Mouse (Mus musculus) embryonic stem cell, embryonic (primary cell): ENCODE results near the gene Ccdc157.

Experiments used
- CTCF ChIA-PET, 4 experiments: fragments of 300-600 bp in 2 of 4; fragments of 350-600 bp in 2 of 4; sonication (Branson Sonifier 250); formaldehyde crosslinking; loops; one replicate each; lab custom pipeline; 2022; ENCODE audit warnings: inconsistent platforms in 2 of 4; lab: Charles Lee
- POLR2A ChIA-PET, 4 experiments: fragments of 300-600 bp in 2 of 4; fragments of 350-600 bp in 2 of 4; sonication (Branson Sonifier 250); formaldehyde crosslinking; loops; one replicate each; lab custom pipeline; 2022; ENCODE audit warnings: antibody characterized with exemption in 4 of 4, inconsistent platforms in 1 of 4; lab: Charles Lee

Ccdc157 gene

DNA sequence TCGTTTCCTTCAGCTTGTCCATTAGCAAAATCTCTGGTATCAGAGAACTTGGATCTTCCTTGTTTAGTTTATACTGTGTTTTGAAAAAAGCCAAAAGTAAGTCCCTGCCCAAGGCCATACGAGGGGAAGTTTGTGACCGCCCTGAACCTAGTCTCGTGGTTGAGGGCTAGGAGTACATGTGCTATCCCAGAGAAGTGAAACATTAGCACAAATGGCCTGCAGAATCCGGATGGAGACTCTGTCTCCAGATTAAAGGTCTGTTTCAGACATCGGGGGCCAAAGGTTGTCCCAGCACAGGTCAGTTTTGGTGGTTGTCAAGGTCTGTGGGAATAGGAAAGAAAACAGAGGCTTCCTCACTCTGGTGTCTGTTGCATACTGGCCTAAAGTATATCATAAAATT, 29.1 kb upstream of the Ccdc157 start:
- ChIA-PET CTCF (no interaction called here), POLR2A (interaction anchor here in 2 of 4 experiments (1.3 to 16.8 kb wide), 3 partner anchors 16 to 29 kb away, joined by 7 to 328 read pairs (median 39); partner anchors contain the start of genes Ccdc157 (in 1 of the 2) and Sf3a1 (in 1 of the 2))

DNA sequence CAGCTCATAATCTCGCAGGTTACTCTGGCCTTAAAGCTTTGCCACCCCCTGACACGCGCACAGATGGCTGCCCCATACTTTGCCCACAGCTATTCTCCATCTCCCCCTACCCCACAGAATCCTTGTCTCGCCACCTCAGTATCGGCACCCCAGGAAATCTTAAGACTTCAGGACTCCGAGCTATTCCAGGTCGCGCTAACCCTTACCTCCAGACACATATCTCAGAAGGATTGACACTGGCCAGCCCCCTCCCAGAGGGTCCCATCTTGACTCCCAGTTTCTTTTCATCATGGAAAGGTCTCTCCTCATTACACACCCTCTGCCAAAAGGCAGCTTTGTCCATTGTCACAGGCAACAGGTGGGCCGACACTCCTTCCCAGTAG, 27.2 kb upstream of the Ccdc157 start:
- ChIA-PET CTCF (interaction anchor here (0.6 to 2.4 kb wide), 8 partner anchors 32 to 107 kb away, joined by 3 to 19 read pairs (median 5); partner anchors contain the start of genes Rnf215 (in 2 of the 4) and Castor1 (in 1 of the 4)), POLR2A (interaction anchor here in 3 of 4 experiments (0.7 to 16.8 kb wide), 45 partner anchors 9 to 696 kb away, joined by 3 to 328 read pairs (median 7); partner anchors contain the start of genes Ccdc157 (in 2 of the 3), Rnf215 (in 2 of the 3), Sec14l2 (in 2 of the 3) and Sf3a1 (in 2 of the 3))

DNA sequence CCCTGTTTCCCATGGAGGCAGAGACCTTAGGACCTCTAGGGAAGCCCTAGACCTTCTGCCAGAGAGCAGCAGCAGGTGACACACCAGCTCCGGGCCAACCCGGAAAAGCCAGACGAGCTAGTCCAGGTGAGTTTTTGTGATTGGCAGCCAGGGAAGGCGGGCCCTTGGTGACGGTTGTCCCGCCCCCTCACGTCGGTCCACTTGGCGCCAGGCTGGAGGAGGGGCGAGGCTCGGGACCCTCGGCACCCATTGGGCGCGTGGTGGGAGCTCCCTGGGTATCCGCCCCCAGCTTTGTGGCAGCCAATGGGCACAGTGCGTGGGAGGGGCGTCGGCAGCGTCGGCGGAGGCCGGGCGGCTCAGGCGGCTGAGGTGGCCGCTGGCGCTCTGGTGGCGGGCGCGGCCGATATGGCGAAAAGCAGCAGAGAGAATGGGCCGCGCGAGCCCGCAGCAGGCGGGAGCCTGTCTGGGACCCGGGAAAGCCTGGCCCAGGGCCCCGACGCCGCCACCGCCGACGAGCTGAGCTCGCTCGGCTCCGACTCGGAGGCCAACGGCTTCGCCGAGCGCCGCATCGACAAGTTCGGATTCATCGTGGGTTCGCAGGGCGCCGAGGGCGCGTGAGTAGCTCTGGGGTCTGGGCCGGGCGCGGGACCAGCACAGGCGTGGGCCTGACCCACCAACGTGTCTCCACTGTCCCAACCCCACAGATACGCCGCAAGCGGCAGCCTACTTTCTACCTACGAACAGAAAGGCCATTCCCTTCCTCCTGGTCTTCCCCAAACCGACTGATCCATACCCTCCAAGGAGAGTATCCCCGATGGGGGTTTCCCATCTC, 26.6 kb upstream of the Ccdc157 start, which contains the start of gene Tbc1d10a:
Tbc1d10a (plus strand) TSS at position 304 of the 832 bp plus-strand sequence.
- POLR2A ChIA-PET = interaction anchor here in 3 of 4 experiments (0.5 to 16.8 kb wide), 87 partner anchors 9 to 800 kb away, joined by 3 to 328 read pairs (median 4); partner anchors contain the start of genes Rnf215 (in 3 of the 3), Sec14l2 (in 3 of the 3), Ccdc157 (in 2 of the 3) and Pes1 (in 2 of the 3)
- CTCF ChIA-PET = interaction anchor here (0.6 to 2.4 kb wide), 14 partner anchors 9 to 185 kb away, joined by 3 to 19 read pairs (median 4); partner anchors contain the start of genes Rnf215 (in 2 of the 4) and Castor1 (in 1 of the 4)

DNA sequence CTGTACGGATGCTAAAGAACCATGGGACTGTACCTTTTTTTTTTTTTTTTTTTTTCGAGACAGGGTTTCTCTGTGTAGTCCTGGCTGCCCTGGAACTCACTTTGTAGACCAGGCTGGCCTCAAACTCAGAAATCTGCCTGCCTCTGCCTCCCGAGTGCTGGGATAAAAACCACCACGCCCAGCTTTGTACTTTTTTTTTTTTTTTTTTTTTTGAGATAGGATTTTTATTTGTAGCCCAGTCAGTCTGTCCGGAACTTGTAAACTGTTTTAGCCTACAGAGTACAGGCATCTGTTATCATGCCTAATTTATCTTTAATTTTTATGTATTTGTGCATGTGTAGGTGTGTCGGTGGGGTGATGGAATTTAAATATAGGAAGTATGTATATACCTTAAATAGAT, 25.4 kb upstream of the Ccdc157 start:
- POLR2A ChIA-PET = interaction anchor here in 3 of 4 experiments (0.6 to 16.8 kb wide), 20 partner anchors 9 to 118 kb away, joined by 3 to 328 read pairs (median 8); partner anchors contain the start of genes Castor1 (in 1 of the 3), Ccdc157 (in 1 of the 3), Sec14l2 (in 1 of the 3) and Sf3a1 (in 1 of the 3)

DNA sequence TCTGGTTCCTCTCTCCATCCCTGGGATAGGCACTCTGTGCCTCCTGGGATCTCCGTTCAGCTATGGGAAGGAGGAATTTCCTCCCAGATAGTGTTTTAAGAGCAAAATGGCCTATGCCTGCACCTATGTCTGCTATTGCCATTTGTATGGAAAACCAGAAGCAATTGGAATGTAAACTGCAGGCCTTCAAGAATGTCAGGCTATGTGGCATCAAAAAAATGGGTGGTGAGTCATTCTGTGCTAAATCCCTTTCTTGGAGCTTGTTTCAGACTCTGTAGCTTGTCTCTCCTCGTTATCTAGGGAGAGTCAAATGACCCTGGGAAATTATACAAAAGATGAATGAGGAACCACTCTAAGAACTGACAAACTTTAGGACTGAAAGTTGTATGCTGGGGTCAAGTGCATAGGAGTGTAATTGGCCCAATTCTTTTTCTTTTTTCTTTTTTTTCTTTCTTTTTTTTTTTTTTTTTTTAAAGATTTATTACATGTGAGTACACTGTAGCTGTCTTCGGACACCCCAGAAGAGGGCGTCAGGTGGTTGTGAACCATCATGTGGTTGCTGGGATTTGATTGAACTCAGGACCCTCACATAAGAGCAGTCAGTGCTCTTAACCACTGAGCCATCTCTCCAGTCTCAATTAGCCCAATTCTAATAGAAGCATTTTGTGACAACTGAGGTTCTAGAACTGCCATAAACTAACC, 24.3 kb upstream of the Ccdc157 start:
- CTCF ChIA-PET = interaction anchor here (0.5 to 1.1 kb wide), 9 partner anchors 9 to 1683 kb away, joined by 3 to 10 read pairs (median 3); no protein-coding TSS in a partner anchor
- POLR2A ChIA-PET = interaction anchor here in 3 of 4 experiments (0.6 to 16.8 kb wide), 17 partner anchors 8 to 910 kb away, joined by 3 to 328 read pairs (median 4); partner anchors contain the start of genes Castor1 (in 1 of the 3), Ccdc157 (in 1 of the 3) and Sf3a1 (in 1 of the 3)

More for the DNA sequence above, 25.4 kb upstream of the Ccdc157 start:
- CTCF ChIA-PET = interaction anchor here in 3 of 4 experiments (0.6 to 2.4 kb wide), 6 partner anchors 11 to 931 kb away, joined by 3 to 25 read pairs (median 10); partner anchors contain the start of gene Rnf215 (in 1 of the 3)

DNA sequence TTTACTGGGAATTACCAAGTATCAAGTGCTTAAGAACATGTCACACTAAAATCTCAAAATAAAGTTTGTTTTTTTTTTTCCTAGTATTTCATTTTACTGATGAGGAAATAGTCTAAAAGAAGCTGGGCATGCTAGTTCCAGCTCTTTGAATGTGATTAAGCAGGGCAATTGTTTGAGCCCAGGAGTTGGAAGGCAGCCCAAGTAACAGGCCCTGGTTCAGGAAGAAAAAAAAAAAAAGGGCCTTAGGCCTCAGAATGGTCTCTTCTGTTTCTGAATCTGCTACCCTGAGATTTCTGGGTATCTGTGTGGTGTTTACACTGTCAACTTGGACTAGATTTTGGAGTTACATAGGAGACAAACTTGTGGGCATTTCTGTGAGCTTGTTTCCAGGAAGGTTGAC, 23.4 kb upstream of the Ccdc157 start:
- CTCF ChIA-PET = interaction anchor here in 2 of 4 experiments (0.7 to 1.4 kb wide), 3 partner anchors 17 to 49 kb away, joined by 3 to 4 read pairs (median 4); no protein-coding TSS in a partner anchor

DNA sequence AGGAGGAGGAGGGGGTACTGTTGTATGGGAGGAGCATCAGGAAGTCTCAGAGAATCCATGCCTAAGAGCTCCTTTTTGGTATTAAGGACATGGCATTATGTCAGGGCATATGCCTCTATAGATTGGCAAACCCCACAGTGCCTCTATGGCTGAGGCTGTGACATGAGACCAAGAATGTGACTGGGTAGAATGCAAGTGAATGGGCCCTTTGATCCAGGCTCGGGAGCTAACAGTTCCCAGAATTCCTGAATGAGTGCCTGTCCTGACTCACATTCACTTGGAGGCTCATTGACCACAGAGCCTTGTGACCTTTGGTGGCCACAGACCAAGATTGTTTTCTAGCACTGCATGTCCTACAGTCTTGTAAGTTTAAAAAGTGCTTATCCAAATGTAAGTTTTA, 22.0 kb upstream of the Ccdc157 start:
- CTCF ChIA-PET = interaction anchor here in 1 of 4 experiments (0.5 to 1.4 kb wide), 4 partner anchors 34 to 214 kb away, joined by 3 to 5 read pairs (median 4); no protein-coding TSS in a partner anchor
- POLR2A ChIA-PET = interaction anchor here in 2 of 4 experiments (1.2 to 16.8 kb wide), 8 partner anchors 8 to 65 kb away, joined by 3 to 328 read pairs (median 8); partner anchors contain the start of genes Ccdc157 (in 2 of the 2) and Sf3a1 (in 2 of the 2)

More for the DNA sequence above, 23.4 kb upstream of the Ccdc157 start:
- POLR2A ChIA-PET = interaction anchor here (0.6 to 16.8 kb wide), 14 partner anchors 9 to 931 kb away, joined by 3 to 328 read pairs (median 4); partner anchors contain the start of genes Castor1 (in 1 of the 4), Ccdc157 (in 1 of the 4) and Sf3a1 (in 1 of the 4)

DNA sequence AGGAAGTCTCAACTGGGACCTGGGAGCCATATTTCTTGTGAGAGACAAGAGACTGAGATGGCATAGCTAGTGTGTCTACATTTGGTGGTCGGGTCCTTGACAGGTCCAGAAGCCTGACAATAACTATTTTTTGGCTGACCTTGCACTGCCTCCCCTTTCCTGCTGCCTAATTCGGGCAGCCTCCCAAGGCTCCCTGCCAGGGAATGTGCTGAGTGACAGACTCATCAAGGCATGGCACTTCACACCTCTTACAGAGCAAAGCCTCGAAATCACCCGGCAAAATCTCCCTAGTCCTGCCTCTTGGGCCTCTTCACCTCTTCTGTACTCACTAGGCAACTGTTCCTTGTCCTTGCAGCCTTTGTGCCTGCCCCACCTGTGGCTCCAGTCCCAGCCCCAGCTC, 17.6 kb upstream of the Ccdc157 start:
- ChIA-PET CTCF (interaction anchor here in 1 of 4 experiments (0.6 kb wide), 1 partner anchor 783 kb away, joined by 3 read pairs; no protein-coding TSS in a partner anchor), POLR2A (interaction anchor here in 2 of 4 experiments (1.3 to 21.4 kb wide), 5 partner anchors 3 to 17 kb away, joined by 3 to 328 read pairs (median 9); partner anchors contain the start of genes Tbc1d10a (in 2 of the 2), Ccdc157 (in 1 of the 2) and Sf3a1 (in 1 of the 2))

DNA sequence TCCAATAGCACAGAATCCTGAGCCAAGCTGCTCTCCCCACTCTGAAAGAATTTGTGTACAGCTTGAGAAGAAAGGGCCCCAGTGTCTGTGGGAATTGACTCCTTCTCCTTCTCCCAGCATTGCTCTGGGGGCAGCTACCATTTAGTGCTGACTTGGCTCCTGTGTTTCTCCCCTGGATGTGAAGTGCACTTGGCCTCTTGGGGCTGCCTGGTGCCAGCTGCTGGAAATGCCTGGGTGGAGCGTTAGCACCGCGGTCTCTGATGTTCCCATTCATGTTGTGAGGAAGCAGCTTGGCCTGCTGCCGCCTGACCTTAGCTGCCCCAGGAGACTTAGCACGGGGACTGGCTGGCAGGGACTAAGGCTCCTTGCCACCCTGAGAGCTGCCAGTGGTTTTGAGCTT, 14.5 kb upstream of the Ccdc157 start:
- ChIA-PET CTCF (interaction anchor here in 2 of 4 experiments (0.7 to 0.9 kb wide), 2 partner anchors 10 to 84 kb away, joined by 3 read pairs; no protein-coding TSS in a partner anchor), POLR2A (interaction anchor here in 3 of 4 experiments (0.9 to 21.4 kb wide), 9 partner anchors 6 to 41 kb away, joined by 3 to 328 read pairs (median 3); partner anchors contain the start of genes Tbc1d10a (in 3 of the 3), Ccdc157 (in 2 of the 3), Sf3a1 (in 2 of the 3) and Rnf215 (in 1 of the 3))

DNA sequence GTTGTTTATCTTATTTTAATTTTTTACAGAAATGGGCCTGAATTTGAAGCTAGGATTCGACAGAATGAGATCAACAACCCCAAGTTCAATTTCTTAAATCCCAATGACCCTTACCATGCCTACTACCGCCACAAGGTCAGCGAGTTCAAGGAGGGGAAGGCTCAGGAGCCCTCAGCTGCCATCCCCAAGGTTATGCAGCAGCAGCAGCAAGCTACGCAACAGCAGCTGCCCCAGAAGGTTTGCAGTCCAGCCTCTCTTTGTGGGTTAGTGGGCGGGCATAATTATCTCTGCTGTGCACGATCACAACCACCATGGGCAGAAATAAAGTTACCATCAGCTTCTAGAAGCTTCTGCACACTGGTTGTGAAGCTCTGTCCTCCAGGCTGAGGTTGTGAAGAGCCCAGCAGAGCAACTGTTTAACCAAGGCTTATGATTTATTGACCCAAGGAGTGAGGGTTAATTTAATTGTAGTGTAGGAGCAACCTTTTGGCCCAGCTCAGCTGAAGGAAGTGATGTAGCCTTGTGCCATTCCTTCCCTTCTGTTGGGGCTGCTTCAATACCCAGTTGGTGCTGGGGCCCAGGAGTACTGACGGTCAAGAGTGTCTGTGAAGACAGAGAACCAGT, 6.5 kb upstream of the Ccdc157 start:
- ChIA-PET POLR2A (interaction anchor here in 3 of 4 experiments (0.7 to 21.4 kb wide), 10 partner anchors 14 to 51 kb away, joined by 3 to 328 read pairs (median 4); partner anchors contain the start of genes Tbc1d10a (in 3 of the 3) and Castor1 (in 1 of the 3)), CTCF (interaction anchor here in 1 of 4 experiments (1.8 kb wide), 1 partner anchor 32 kb away, joined by 5 read pairs; the partner anchor contains the start of gene Rnf215)

DNA sequence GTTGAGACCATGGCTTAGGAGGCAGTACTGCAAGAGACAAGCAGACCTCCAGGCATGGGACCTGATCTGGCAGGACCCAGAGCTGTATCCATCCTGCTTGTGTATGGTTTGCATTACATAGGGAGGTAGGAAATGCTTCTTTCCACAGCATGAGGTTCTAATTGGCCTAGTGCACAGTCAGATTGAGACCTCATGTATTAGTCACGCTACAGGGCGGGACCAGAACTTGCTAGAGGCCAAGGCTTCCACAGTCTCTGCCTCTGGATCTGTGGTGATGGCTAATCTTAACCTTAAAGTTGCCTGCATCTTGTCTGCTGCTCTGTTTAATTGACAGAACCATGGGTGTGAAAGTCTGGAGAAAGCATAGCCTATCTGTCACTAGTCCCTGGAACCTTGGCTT, 4.6 kb upstream of the Ccdc157 start:
- POLR2A ChIA-PET = interaction anchor here in 3 of 4 experiments (0.9 to 21.4 kb wide), 5 partner anchors 16 to 55 kb away, joined by 3 to 328 read pairs (median 4); partner anchors contain the start of gene Tbc1d10a (in 3 of the 3)
- CTCF ChIA-PET = interaction anchor here in 1 of 4 experiments (1.8 kb wide), 1 partner anchor 30 kb away, joined by 5 read pairs; the partner anchor contains the start of gene Rnf215

DNA sequence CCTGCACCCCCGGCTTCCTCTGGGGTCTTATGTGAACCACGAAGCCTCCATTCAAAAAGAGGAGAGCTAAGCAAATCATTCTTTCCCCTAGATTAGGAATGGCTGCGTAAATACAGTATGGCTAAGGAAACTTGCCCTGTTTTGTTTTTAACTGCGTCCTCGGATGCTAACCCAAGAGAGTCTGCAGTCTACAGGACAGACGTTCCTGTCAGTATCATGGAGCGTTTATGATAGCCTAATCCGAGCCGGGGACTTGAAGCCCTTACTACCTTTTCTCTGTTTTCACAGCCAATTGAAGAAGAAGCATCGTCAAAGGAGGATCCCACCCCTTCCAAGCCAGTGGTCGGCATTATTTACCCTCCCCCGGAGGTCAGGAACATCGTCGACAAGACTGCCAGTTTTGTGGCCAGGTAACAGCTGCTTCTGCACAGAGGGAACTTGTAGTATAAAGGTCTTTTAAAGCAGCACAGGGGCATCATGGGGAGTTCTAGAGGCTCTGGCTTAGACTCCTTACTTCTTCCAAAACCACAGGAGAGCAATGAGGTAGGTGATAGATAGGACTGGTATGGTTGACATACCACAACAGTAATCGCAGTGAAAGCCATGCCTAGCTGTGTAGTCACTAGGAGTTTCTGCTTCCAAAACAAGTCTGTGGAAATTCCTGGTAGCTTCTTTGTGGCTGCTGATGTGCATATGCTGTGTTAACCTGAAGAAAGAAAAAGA, 826 bp upstream of the Ccdc157 start:
- ChIA-PET POLR2A (interaction anchor here (0.6 to 21.4 kb wide), 28 partner anchors 9 to 342 kb away, joined by 3 to 328 read pairs (median 4); partner anchors contain the start of genes Pes1 (in 2 of the 4), Tbc1d10a (in 2 of the 4), Castor1 (in 1 of the 4) and Rnf215 (in 1 of the 4)), CTCF (interaction anchor here in 2 of 4 experiments (0.6 to 1.5 kb wide), 4 partner anchors 27 to 89 kb away, joined by 3 to 5 read pairs (median 3); no protein-coding TSS in a partner anchor)

DNA sequence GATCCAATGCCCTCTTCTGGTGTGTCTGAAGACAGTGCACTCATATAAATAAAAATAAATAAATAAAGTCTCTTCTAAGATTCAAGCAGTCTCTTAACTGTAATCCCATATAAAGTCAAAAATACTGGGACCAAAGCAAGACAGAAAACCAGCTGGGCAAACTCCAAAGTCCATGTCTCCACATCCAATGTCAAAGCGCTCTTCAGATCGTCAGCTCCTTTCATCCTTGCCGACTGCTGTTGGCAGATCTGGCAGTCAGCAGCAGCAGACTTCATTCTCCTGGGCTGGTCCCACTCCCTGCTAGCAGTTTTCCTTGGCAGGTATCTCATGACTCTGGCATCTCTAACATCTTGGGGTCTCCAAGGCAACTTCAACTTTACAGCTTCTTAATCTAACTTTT, 1.4 kb downstream of the Ccdc157 start:
- CTCF ChIA-PET = interaction anchor here in 1 of 4 experiments (0.6 kb wide), 1 partner anchor 302 kb away, joined by 5 read pairs; no protein-coding TSS in a partner anchor
- POLR2A ChIA-PET = interaction anchor here (0.6 to 21.4 kb wide), 7 partner anchors 10 to 941 kb away, joined by 3 to 328 read pairs (median 4); partner anchors contain the start of genes Tbc1d10a (in 2 of the 4) and Ewsr1 (in 1 of the 4)

DNA sequence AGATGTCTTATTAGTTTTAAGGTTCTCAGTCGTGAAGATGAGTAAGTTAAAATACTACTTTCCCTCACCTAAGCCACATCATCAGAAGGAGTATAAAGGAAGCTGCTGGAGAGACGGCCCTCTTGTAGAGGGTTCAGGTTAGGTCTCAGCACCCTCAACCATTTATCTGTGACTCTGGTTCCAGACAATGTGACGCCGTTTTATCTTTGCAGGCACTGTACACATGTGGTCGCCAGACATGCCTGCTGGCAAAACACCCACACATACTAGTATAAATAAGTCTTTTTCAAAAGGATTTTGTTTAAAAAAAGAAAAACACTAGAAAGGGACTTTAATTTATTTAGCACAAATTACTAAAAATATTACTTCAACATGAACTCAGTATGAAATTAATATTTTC, 4.5 kb downstream of the Ccdc157 start:
- POLR2A ChIA-PET = interaction anchor here in 2 of 4 experiments (0.7 to 1.3 kb wide), 3 partner anchors 12 to 193 kb away, joined by 3 read pairs; partner anchors contain the start of gene Tbc1d10a (in 1 of the 2)
- CTCF ChIA-PET = no interaction called here

DNA sequence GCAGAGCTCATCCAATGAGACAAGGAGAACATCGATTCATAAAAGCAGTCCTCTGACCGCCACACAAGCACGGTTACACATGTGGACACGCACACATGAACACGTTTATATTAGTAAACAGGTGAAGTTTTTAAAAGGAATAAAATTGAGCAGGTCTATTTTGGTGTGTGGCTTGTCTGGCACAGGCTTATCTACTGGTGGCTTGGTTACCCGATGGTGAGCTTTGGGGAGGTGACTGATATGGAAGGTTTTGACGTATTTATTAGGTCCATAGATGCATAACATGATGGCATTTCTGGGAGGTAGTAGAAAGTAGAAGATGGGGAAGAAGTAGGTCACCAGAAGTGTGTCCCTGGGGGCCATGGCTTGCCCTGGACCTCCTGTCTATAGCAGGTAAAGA, 6.4 kb downstream of the Ccdc157 start:
- CTCF ChIA-PET = interaction anchor here in 2 of 4 experiments (0.6 to 1.3 kb wide), 2 partner anchors 66 to 900 kb away, joined by 3 to 4 read pairs; no protein-coding TSS in a partner anchor
- POLR2A ChIA-PET = interaction anchor here in 3 of 4 experiments (0.6 to 2.3 kb wide), 8 partner anchors 10 to 747 kb away, joined by 3 to 7 read pairs (median 4); partner anchors contain the start of gene Tbc1d10a (in 1 of the 3)
